Mouse (Mus musculus) liver, postnatal 0 days (tissue): ENCODE results near the gene Mfsd4b1.

ENCODE experiments used
- CTCF ChIP-seq: sonication (generic); IDR thresholded peaks from 2 replicates; pipeline ENCODE4 v1.5.1; 2016; ENCODE audit warnings: antibody characterized with exemption, low read depth
- EP300 ChIP-seq: IDR thresholded peaks from 2 replicates; pipeline ENCODE4 v1.6.1; 2016; ENCODE audit warnings: antibody characterized with exemption, low read depth, mild to moderate bottlenecking

DNA sequence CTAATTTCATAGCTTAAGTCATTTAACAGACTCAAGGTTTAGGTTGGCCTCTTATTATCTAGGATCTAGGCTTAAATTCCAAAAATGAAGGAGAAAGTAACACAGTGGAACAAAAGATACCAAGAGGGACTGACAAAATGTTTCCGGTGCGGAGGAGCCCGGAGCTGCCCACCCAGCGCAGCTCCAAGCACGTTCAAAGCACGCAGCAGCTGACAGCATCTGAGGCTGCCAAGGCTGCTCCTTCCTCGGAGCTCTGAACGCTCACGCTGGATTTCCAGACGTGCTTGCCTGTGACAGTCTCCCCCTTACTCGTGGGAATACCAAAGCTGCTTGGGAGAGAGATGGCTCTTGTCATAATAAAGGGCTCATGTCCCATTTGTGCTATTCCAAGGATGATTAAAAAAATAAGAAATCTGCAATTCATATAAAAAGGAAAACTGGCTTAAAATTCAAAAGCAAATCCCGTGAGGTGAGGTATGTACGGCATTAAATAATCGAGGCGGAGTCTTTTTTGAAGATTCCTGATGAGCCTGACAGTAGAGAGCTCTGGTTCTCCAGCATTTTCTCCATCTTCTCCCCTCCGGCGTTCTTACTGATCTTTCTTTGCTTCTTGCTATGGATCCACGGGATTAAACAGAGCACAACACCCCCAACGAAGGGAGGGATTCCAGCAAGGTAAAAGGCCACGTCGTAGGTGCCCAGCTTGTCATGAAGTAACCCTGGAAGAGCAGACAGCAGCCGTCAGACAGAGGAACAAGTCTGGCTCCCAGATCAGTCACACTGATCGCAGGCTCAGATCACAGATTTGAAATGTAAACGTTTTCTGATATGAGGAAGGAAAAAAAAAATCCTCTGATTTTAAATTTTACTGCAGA lies 11.9 kb upstream of the Mfsd4b1 start:
- TF ChIP-seq CTCF: no peak
- TF ChIP-seq EP300: no peak
